Mouse (Mus musculus): ENCODE data around the gene Polg2. TPM values are rescaled to one million over a fixed set of nuclear protein-coding genes. Genes with fewer than 3 reads are reported as not detected.

The Polg2 gene
- total and polyA plus RNA-seq, 2 experiments = 6.4 to 12.6 TPM

DNA sequence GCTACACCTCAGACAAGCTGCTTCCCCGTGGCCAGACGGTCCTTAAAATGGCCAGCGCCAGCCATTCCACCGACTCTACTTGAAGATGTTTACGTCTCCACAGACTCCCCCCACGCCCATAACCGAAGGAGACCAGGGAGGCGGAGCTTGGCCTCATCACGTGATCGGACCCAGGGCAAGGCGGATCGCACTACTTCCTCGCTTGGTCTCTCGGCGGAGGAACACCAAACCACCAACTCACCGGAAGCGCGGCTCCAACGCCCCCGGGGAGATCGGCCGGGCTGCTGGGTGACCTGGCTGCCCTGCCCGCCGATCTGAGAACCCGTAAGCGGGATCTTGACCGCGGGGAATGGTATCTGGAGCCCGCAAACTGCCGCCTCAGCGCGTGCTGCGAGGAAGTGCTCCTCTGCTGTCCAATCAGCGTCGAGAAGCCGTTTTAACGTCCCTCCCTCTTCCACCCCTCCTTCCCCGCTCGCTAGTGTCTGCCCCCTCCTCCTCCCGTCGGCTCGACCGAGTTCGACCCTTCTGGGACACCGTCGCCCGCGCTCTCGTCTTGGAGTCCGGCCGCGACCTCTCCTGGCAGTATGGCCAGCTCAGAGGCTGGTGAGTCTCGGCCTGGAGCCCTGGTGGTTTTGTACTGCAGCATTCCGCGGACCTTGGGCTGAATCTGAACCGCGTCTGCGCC is 9.6 kb upstream of the Polg2 start, which contains the start of the genes Ddx5 and Cep95:
Ddx5 (minus strand) TSS at position 411 of the 685 bp plus-strand sequence.
Cep95 (plus strand) TSS at position 478 of the 685 bp plus-strand sequence.
- H3K4me1 ChIP-seq (ENCODE audit: control insufficient read depth, insufficient read depth, low read length) = peaks cover 1% of the 10 kb centered on the region; the same call in 1 of the 2 replicates
- TF ChIP-seq POLR2A (IDR thresholded peaks at IDR 0.05; ENCODE audit: extremely low read depth, insufficient read depth, low read length) = peak; percentile 60; the same call in 1 of the 2 replicates
- TF ChIP-seq CTCF (IDR thresholded peaks at IDR 0.05; ENCODE audit: low read depth, low read length) = peak; percentile 16; the same call in 1 of the 2 replicates
- no peaks in the 10 kb centered on the region for H3K27me3 ChIP-seq (ENCODE audit: control insufficient read depth, insufficient read depth, low read length)
- peaks cover 34% of the 10 kb centered on the region for H3K36me3 ChIP-seq (ENCODE audit: control insufficient read depth, insufficient read depth, low read length)
- peak within 1 kb of the TSS; percentile 96 for H3K4me3 ChIP-seq (ENCODE audit: insufficient read depth, low read depth, low read length)
- H3K9ac ChIP-seq (ENCODE audit: low read depth, low read length) = peak within 1 kb of the TSS; percentile 98
- H3K79me2 ChIP-seq (ENCODE audit: control insufficient read depth, insufficient read depth, low read length) = peaks cover 6% of the 10 kb centered on the region; the same call in 1 of the 2 replicates
- peak; percentile 96 for DNase-seq (ENCODE audit: extremely low read depth, low read depth, low spot score)
- H3K27ac ChIP-seq (replicated peaks; ENCODE audit: insufficient read depth, low read depth, low read length) = peak within 1 kb of the TSS; percentile 98
- WGBS = under 1% methylated on average over 58 of the region's 58 CpGs

- H3K27ac ChIP-seq (replicated peaks; ENCODE audit: insufficient read depth, low read depth, low read length) = peak overlapping the region; percentile 98
- H3K36me3 ChIP-seq (ENCODE audit: control insufficient read depth, insufficient read depth, low read length) = peaks cover 38% of the 10 kb centered on the region
- peak overlapping the region; percentile 98 for H3K9ac ChIP-seq (ENCODE audit: low read depth, low read length)
- H3K4me1 ChIP-seq (ENCODE audit: control insufficient read depth, insufficient read depth, low read length) = peaks cover 4% of the 10 kb centered on the region
- no peaks in the 10 kb centered on the region for H3K27me3 ChIP-seq (ENCODE audit: control insufficient read depth, insufficient read depth, low read length)
- peak overlapping the region; percentile 96 for H3K4me3 ChIP-seq (ENCODE audit: insufficient read depth, low read depth, low read length)
- TF ChIP-seq POLR2A (IDR thresholded peaks at IDR 0.05; ENCODE audit: extremely low read depth, insufficient read depth, low read length) = peak; percentile 98
- TF ChIP-seq CTCF (IDR thresholded peaks at IDR 0.05; ENCODE audit: low read depth, low read length) = no peak
- H3K79me2 ChIP-seq (ENCODE audit: control insufficient read depth, insufficient read depth, low read length) = peaks cover 6% of the 10 kb centered on the region; the same call in 1 of the 2 replicates
- DNase-seq (ENCODE audit: extremely low read depth, low read depth, low spot score) = peak; percentile 77
- under 1% methylated on average over 77 of the region's 79 CpGs for WGBS
Measured at GRCm38 (mm10) chr11:106788026-106788774, 8.9 kb upstream of the Polg2 start.

- DNase-seq (ENCODE audit: extremely low read depth, low read depth, low spot score) = peak; percentile 90
- Histone ChIP-seq H3K27ac (replicated peaks; ENCODE audit: insufficient read depth, low read depth, low read length) (peak overlapping the region; percentile 98), H3K4me3 (ENCODE audit: insufficient read depth, low read depth, low read length) (peak overlapping the region; percentile 96), H3K79me2 (ENCODE audit: control insufficient read depth, insufficient read depth, low read length) (peaks cover 6% of the 10 kb centered on the region; the same call in 1 of the 2 replicates), H3K4me1 (ENCODE audit: control insufficient read depth, insufficient read depth, low read length) (peaks cover 6% of the 10 kb centered on the region), H3K9ac (ENCODE audit: low read depth, low read length) (peak overlapping the region; percentile 98), H3K27me3 (ENCODE audit: control insufficient read depth, insufficient read depth, low read length) (no peaks in the 10 kb centered on the region), H3K36me3 (ENCODE audit: control insufficient read depth, insufficient read depth, low read length) (peaks cover 46% of the 10 kb centered on the region)
- under 1% methylated on average over 65 of the region's 65 CpGs for WGBS
- TF ChIP-seq CTCF (IDR thresholded peaks at IDR 0.05; ENCODE audit: low read depth, low read length) (no peak), POLR2A (IDR thresholded peaks at IDR 0.05; ENCODE audit: extremely low read depth, insufficient read depth, low read length) (peak; percentile 52; the same call in 1 of the 2 replicates)
Measured at GRCm38 (mm10) chr11:106787131-106788025, 8.0 kb upstream of the Polg2 start.

DNA sequence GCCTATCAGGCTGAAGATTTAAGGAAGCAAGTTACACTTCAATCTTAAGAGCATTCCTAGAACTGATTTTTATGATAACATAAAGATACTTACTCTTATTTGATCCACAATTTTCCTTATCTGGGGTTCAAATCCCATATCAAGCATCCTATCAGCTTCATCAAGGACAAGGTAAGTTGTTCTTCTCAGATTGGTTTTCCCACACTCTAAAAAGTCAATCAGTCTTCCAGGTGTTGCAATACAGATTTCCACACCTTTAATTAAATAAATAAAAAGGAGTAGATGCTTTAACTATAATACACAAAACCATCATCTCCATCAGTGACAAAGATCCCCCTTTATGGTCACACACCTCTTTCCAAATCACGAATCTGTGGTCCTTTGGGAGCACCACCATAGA is 5.7 kb upstream of the Polg2 start:
- Histone ChIP-seq H3K27ac (replicated peaks; ENCODE audit: insufficient read depth, low read depth, low read length) (no peak overlapping the region), H3K36me3 (ENCODE audit: control insufficient read depth, insufficient read depth, low read length) (peaks cover 62% of the 10 kb centered on the region), H3K9ac (ENCODE audit: low read depth, low read length) (no peak overlapping the region), H3K4me1 (ENCODE audit: control insufficient read depth, insufficient read depth, low read length) (peaks cover 8% of the 10 kb centered on the region), H3K4me3 (ENCODE audit: insufficient read depth, low read depth, low read length) (no peak overlapping the region), H3K27me3 (ENCODE audit: control insufficient read depth, insufficient read depth, low read length) (no peaks in the 10 kb centered on the region), H3K79me2 (ENCODE audit: control insufficient read depth, insufficient read depth, low read length) (peaks cover 6% of the 10 kb centered on the region; the same call in 1 of the 2 replicates)
- 56% methylated on average over 1 of the region's 1 CpGs for WGBS
- TF ChIP-seq POLR2A (IDR thresholded peaks at IDR 0.05; ENCODE audit: extremely low read depth, insufficient read depth, low read length) (no peak), CTCF (IDR thresholded peaks at IDR 0.05; ENCODE audit: low read depth, low read length) (no peak)
- DNase-seq (ENCODE audit: extremely low read depth, low read depth, low spot score) = no peak

DNA sequence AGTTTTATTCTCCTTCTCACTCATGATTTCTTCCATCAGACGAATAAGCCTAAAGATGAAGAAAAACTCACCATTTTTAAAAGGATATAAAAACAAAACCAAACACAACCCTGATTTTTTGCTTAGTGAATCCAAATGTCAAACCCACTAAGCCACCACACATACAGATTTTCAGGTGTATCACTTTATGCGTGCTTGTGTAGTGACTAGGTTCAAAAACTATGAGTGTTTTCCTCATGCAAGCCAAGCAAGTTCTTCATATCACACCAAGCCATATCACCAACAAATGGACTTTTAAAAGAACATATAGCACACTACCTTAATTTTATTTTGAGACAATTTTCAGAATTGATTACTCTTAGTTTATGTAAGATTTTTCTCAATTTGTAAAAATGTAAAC is 5.1 kb upstream of the Polg2 start:
- Histone ChIP-seq H3K27me3 (ENCODE audit: control insufficient read depth, insufficient read depth, low read length) (no peaks in the 10 kb centered on the region), H3K27ac (replicated peaks; ENCODE audit: insufficient read depth, low read depth, low read length) (no peak overlapping the region), H3K4me1 (ENCODE audit: control insufficient read depth, insufficient read depth, low read length) (peaks cover 10% of the 10 kb centered on the region), H3K36me3 (ENCODE audit: control insufficient read depth, insufficient read depth, low read length) (peaks cover 64% of the 10 kb centered on the region), H3K79me2 (ENCODE audit: control insufficient read depth, insufficient read depth, low read length) (peaks cover 6% of the 10 kb centered on the region; the same call in 1 of the 2 replicates), H3K9ac (ENCODE audit: low read depth, low read length) (no peak overlapping the region), H3K4me3 (ENCODE audit: insufficient read depth, low read depth, low read length) (no peak overlapping the region)
- WGBS = 75% methylated on average over 2 of the region's 2 CpGs
- TF ChIP-seq POLR2A (IDR thresholded peaks at IDR 0.05; ENCODE audit: extremely low read depth, insufficient read depth, low read length) (no peak), CTCF (IDR thresholded peaks at IDR 0.05; ENCODE audit: low read depth, low read length) (no peak)
- no peak for DNase-seq (ENCODE audit: extremely low read depth, low read depth, low spot score)
